Mouse (Mus musculus): ENCODE data around the gene Slc1a1.

The Slc1a1 gene

DNA sequence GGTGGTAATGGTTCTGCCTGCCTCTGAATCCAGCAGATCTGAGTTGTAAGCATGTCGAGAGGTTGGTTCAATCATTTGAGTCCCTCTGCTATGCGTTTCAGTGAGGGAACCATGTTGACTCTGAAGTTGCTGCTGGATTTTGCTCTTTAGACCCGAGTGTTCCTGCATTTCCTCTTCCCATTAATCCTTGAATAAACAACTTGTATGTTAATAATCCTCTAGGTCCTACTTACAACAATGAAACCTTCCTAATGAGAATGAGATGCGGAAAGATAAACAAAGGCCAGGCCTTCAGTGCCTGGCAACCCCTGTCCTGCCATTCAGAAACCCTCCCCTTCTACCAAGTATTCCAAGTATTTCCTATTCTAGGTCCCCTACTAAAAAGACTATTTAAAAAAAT is 81.6 kb downstream of the Slc1a1 start:
- DNase-seq (ENCODE audit: low spot score), result no peak

GRCm38 (mm10) chr19:28917839-28918238 is 83.0 kb downstream of the Slc1a1 start:
- DNase-seq (ENCODE audit: low spot score), result no peak

DNA sequence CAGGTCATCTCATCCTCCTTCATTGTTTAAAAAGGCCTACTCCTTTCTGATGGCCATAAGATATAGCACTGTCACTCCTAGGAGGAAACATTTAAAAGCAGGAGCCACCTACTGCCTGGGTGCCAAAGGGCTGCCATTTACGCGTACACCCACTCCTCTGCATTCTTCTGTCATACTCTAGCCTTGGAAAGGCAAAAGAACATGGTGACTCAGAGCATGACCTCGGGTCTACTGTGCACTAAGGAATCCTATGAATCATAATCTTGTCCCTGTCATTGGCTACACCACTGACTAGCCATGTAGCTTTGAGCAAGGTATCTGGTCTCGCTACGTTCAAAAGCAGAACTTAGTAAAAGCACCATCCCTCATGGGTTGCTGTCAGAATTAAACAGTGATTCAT is 91.5 kb downstream of the Slc1a1 start:
- DNase-seq (ENCODE audit: low spot score), result no peak

GRCm38 (mm10) chr19:28927396-28927795 is 92.5 kb downstream of the Slc1a1 start:
- no peak for DNase-seq (ENCODE audit: low spot score)

DNA sequence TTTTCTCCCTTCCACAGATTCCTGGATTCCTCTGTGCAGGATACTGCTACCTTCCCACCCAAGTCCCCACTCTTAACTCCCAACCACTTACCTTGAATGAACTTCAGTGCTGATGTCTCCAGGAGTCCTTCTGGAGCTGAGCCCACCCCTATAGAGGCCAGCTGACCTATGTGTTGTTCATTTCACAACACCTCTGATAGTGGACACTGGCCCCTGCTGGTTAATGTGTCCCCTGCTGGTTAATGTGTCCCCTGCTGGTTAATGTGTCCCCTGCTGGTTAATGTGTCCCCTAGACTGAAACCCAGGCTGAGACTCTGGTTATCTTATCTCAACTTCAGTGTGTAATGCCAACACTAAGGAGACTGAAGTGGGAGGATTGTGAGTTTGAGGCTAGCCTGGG is 94.2 kb downstream of the Slc1a1 start:
- no peak for DNase-seq (ENCODE audit: low spot score)

DNA sequence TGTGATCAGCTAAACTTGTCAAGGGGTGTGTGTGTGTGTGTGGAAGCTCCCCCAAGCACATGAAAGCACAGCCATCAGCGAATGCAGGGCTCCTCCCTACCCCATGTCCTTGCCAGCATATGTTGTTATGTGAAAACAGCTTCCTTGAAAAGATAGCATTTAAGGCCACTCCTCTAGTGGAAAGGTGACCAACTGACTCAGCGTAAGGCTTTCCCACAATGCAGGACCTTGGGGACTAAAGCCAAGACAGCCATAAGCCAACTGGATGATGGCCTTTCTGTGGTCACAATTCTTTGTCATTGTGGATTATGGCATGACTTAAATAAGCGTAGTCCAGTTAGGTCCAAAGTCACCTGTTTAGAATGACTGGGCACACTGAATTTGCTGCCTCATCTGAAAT is 100.0 kb downstream of the Slc1a1 start:
- DNase-seq (ENCODE audit: low spot score), result no peak

DNA sequence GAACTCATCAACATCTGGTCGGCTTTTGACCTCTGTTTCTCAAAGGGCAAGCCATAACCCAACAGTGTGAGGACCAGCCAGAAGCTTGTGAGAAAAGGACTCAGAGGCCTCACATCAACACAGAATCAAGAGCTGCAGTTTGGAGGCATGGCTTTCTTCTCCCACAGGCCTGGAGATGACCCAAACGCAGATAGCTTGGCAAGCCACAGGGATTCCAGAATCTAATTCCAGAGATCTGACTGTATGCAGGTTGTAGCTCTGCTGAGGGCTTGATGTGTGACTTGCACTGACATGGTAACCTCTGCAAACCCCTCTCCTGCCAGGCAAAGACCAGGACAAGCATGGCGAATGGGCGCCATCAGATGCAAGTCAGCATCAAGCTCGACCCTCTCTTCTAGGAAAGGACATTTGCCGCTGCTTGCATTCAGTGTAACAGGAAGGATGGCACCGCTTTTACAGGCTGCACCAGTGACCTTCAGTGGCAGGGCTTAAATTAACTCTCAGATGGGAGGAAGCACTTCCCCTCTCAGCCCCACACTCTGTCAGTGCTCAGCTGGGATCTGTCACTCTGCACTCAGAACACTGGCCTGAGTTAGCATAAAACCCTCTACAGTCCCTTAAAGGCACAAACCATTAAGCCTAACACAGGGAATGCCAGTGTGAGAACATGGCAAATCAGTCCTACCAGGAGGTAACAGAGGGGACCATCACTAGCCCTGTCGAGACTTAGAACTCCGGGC is 105.5 kb downstream of the Slc1a1 start:
- DNase-seq (ENCODE audit: low spot score), result no peak

GRCm38 (mm10) chr19:28941271-28941670 is 106.4 kb downstream of the Slc1a1 start:
- DNase-seq (ENCODE audit: low spot score), result no peak

DNA sequence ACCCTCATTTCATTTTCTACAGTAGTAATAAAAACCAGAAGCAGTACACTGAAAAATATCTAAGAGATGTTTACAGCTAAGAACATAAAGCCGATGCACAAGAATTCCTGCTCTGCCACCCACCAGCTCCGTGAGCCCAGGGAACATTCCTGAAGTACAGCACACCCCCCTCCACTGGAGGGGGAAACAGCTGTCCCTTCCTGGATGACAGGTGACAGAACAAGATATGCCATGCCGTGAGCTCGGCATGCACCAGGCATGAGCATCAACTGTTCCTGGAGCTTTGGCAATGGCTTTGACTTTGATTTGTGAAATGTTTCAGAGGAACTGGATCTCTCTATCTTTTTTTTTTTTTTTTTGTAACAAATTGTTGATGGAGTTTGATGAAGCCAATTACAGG is 111.9 kb downstream of the Slc1a1 start:
- DNase-seq (ENCODE audit: low spot score), result no peak

DNA sequence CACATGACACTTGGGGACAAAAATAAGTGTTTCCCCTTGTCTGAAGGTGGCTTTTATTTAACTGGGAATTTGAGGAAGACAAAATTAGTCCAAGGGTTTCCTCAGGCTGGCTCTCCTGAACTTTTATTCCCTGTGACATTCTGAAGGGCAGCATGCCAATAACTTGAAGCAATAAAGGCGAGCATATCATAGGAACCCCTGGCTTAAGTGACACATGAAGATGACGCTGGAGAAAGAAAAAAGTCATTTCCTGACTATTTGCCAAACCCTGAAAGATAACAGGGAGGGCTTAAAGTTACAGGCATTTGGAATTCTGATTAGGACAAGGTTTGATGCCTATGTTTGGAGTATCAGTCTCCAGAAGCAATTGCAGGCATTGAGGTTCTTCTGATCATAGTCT is 112.5 kb downstream of the Slc1a1 start:
- DNase-seq (ENCODE audit: low spot score), result no peak

DNA sequence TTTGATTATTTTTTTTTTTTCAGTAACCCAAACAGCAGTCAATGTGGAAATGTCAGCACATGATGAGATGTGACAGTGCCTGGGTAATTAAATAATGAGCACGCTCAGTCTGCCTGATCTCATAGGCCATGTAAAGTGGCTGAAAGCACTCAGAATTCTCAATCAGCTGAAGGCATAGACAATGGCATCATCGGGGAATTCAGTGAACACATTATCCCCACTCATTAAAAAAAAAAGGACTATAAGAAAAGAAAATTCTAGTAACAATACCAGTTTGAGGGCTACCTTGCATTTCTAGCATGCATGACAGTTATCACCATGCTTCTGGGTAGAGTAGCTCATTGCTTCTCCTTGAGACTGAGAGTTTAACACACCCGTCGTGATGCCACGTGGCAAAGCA is 116.4 kb downstream of the Slc1a1 start:
- DNase-seq (ENCODE audit: low spot score), result no peak

GRCm38 (mm10) chr19:28963113-28963512 is 128.3 kb downstream of the Slc1a1 start:
- no peak for DNase-seq (ENCODE audit: low spot score)

GRCm38 (mm10) chr19:28963513-28963841 is 128.6 kb downstream of the Slc1a1 start:
- no peak for DNase-seq (ENCODE audit: low spot score)
